Mouse (Mus musculus): ENCODE data around the gene Tns1.

GRCm38 (mm10) chr1:73875676-73876218 lies 248.5 kb downstream of the Tns1 start:
- TF ChIP-seq POLR2AphosphoS2 (IDR thresholded peaks at IDR 0.05; ENCODE audit: low read length) (no peak), CTCF (IDR thresholded peaks at IDR 0.05 in 2 of 3, conservative IDR thresholded peaks at IDR 0.05 in 1 of 3; ENCODE audit: control insufficient read depth in 1 of 3, insufficient read depth in 1 of 3, low read depth in 2 of 3, low read length in 3 of 3, poor library complexity in 1 of 3, severe bottlenecking in 1 of 3) (no peak), KAT2A (conservative IDR thresholded peaks at IDR 0.05; ENCODE audit: low read depth, low read length) (no peak), MEF2A (IDR thresholded peaks at IDR 0.05; ENCODE audit: extremely low read depth, insufficient replicate concordance, low read depth, low read length, poor library complexity, severe bottlenecking) (no peak), POLR2A (IDR thresholded peaks at IDR 0.05; ENCODE audit: control insufficient read depth in 1 of 2, insufficient read depth in 1 of 2, low read depth in 1 of 2, low read length in 2 of 2, poor library complexity in 1 of 2) (no peak)
